Mouse (Mus musculus) stomach, postnatal 0 days (tissue): ENCODE results near the gene Rgp1. TPM values are rescaled to one million over a fixed set of nuclear protein-coding genes. Genes with fewer than 3 reads are reported as not detected.

ENCODE experiments used
- ATAC-seq: fragments of 200-750 bp; cut with Nextera tagmentation; 2 replicates; pipeline ENCODE4 v1.8.0; 2017; ENCODE audit not compliant: low FRiP score, low TSS enrichment
- DNase-seq: peaks from one replicate; pipeline ENCODE4 v3.0.0-alpha.2; 2016; ENCODE audit warnings: low spot score
- H3K27ac ChIP-seq: fragments of 300-500 bp; sonication (generic); replicated peaks from 2 replicates; pipeline ENCODE4 v1.5.1; 2014; ENCODE audit warnings: mild to moderate bottlenecking, control low read depth
- H3K27me3 ChIP-seq: fragments of 300-500 bp; sonication (generic); 2 replicates; pipeline ENCODE4 v1.6.1; 2014; ENCODE audit warnings: low read length; ENCODE audit not compliant: control insufficient read depth, insufficient read depth
- H3K36me3 ChIP-seq: fragments of 300-500 bp; sonication (generic); 2 replicates; pipeline ENCODE4 v1.6.1; 2014; ENCODE audit warnings: low read length, mixed read lengths; ENCODE audit not compliant: control insufficient read depth, insufficient read depth
- H3K4me1 ChIP-seq: fragments of 300-500 bp; sonication (generic); replicated peaks from 2 replicates; pipeline ENCODE4 v1.6.1; 2014; ENCODE audit warnings: antibody characterized with exemption; ENCODE audit not compliant: control insufficient read depth, insufficient read depth
- H3K4me2 ChIP-seq: fragments of 300-500 bp; sonication (generic); replicated peaks from 2 replicates; pipeline ENCODE4 v1.6.1; 2014; ENCODE audit warnings: low read depth, mild to moderate bottlenecking, control low read depth, moderate library complexity
- H3K4me3 ChIP-seq: fragments of 300-500 bp; sonication (generic); 2 replicates; pipeline ENCODE4 v1.5.1; 2014; ENCODE audit warnings: low read depth, low read length, control low read depth
- H3K9ac ChIP-seq: fragments of 300-500 bp; sonication (generic); 2 replicates; pipeline ENCODE4 v1.6.1; 2014; ENCODE audit warnings: mild to moderate bottlenecking, low read length, control low read depth, mixed read lengths
- H3K9me3 ChIP-seq: fragments of 300-500 bp; sonication (generic); 2 replicates; pipeline ENCODE4 v1.6.1; 2016; ENCODE audit warnings: low read length; ENCODE audit not compliant: control insufficient read depth
- CTCF ChIP-seq: IDR thresholded peaks from 2 replicates; pipeline ENCODE4 v1.5.1; 2016; ENCODE audit warnings: antibody characterized with exemption, low read depth, mild to moderate bottlenecking, moderate library complexity
- EP300 ChIP-seq: optimal IDR thresholded peaks from 2 replicates; pipeline ENCODE3; 2016; ENCODE audit warnings: antibody characterized with exemption
- WGBS: fragments of 180-500 bp; shearing (Covaris S2); extraction: QIAGEN DNeasy Blood & Tissue Kit; methylation state at CpG from one replicate; pipeline ENCODE4 v1.1.7; 2014; 5-methylcytosine and 5-hydroxymethylcytosine counted together
- polyA plus RNA-seq: library from polyadenylated mRNA; unstranded; fragments of >200 nt; fragmentation: Nextera tagmentation; extraction: Ambion mirVana; gene quantifications from 2 replicates; pipeline ENCODE4 v1.2.1, GENCODE M21; 2015

Gene Rgp1
- polyA plus RNA-seq, 1 experiment from 2014 or later = 13.0 TPM

DNA sequence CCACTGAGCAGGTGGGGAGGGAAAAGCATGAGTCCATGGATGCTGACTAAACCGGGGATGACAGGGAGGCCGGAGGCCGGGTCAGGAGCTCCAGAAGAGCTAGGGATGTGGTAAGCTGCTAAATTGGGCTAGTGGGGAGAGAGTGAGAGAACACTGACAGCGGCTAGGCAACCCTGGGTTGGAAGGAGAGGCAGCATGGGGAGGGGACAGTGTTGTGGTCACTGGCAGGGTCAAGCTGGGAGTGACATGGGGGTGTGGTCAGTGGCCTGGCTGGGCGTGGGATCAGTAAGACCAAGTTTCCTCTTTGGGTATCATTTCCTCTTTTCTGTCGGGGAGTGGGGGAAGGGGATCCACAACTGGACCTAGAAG, 18.3 kb upstream of the Rgp1 start:
- WGBS = 25% methylated on average over 6 of the region's 6 CpGs
- no peak for DNase-seq
- H3K27ac ChIP-seq = peak overlapping the region; percentile 100
- H3K27me3 ChIP-seq = no peaks in the 10 kb centered on the region
- ATAC-seq = no peak
- H3K9ac ChIP-seq = peak overlapping the region; percentile 96
- H3K9me3 ChIP-seq = no peaks in the 10 kb centered on the region
- peak overlapping the region; percentile 88 for H3K4me3 ChIP-seq
- H3K4me2 ChIP-seq = peak overlapping the region; percentile 60
- no peak for TF ChIP-seq CTCF
- no peak for TF ChIP-seq EP300
- peaks cover 21% of the 10 kb centered on the region for H3K4me1 ChIP-seq
- H3K36me3 ChIP-seq = peaks cover 12% of the 10 kb centered on the region

DNA sequence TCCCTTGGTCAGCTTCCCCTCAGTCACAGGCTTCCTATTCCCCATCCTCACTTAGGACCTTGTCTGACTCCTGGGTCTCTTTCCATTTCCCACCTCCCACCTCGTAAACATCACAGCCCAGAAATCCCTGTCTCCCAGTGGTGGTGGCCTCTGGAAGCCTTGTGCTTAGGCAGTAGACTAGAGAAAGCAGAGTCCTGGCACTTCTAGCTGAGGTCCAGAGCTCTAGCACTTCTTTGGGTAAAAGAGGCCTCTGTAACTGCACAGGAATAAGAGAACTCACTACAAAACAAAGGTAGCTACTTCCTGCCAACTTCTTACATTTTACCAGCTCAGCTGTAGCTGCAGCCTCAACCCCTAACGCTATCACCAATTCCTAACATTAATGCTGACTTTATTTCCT, 17.5 kb upstream of the Rgp1 start:
- ATAC-seq = no peak
- Histone ChIP-seq H3K4me2 (peak overlapping the region; percentile 60), H3K4me1 (peaks cover 21% of the 10 kb centered on the region), H3K9me3 (no peaks in the 10 kb centered on the region), H3K9ac (peak overlapping the region; percentile 96), H3K36me3 (peaks cover 11% of the 10 kb centered on the region; the same call in 1 of the 2 replicates), H3K27me3 (no peaks in the 10 kb centered on the region), H3K4me3 (peak overlapping the region; percentile 88), H3K27ac (peak overlapping the region; percentile 100)
- TF ChIP-seq EP300 (no peak), CTCF (no peak)
- WGBS = 12% methylated on average over 2 of the region's 2 CpGs
- DNase-seq = no peak

DNA sequence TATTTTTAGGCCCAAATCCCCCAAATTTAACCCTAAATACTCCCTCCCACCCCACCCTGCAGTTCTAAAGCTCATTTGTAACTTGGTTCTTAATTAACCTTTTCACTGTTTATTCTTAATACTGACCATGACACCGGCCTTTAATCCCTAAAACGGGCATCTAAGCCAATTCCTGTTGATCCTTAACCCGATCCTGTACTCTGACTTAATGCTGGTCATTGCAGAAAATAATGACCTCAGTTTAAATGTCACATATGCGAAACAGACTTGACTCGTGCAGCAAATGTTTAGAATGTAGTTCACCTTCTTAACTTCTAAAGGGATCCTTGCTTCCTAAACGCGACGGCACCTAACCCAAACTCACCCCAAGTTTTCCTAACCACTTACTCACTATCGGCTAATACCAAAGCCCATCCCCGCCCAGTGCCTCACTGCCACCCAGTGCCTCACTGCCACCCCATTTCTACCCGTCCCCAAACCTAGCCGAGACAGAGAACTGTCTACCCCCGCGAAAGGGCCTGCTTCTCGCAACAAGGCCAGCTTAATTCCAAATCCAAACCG, 17.0 kb upstream of the Rgp1 start:
- Histone ChIP-seq H3K9me3 (no peaks in the 10 kb centered on the region), H3K4me2 (peak overlapping the region; percentile 60), H3K27ac (peak overlapping the region; percentile 100), H3K4me3 (peak overlapping the region; percentile 88), H3K4me1 (peaks cover 21% of the 10 kb centered on the region), H3K27me3 (no peaks in the 10 kb centered on the region), H3K9ac (peak overlapping the region; percentile 96), H3K36me3 (peaks cover 7% of the 10 kb centered on the region; the same call in 1 of the 2 replicates)
- DNase-seq = no peak
- no peak; the same call in 1 of the 2 replicates for ATAC-seq
- under 1% methylated on average over 16 of the region's 16 CpGs for WGBS
- no peak for TF ChIP-seq CTCF
- no peak for TF ChIP-seq EP300

DNA sequence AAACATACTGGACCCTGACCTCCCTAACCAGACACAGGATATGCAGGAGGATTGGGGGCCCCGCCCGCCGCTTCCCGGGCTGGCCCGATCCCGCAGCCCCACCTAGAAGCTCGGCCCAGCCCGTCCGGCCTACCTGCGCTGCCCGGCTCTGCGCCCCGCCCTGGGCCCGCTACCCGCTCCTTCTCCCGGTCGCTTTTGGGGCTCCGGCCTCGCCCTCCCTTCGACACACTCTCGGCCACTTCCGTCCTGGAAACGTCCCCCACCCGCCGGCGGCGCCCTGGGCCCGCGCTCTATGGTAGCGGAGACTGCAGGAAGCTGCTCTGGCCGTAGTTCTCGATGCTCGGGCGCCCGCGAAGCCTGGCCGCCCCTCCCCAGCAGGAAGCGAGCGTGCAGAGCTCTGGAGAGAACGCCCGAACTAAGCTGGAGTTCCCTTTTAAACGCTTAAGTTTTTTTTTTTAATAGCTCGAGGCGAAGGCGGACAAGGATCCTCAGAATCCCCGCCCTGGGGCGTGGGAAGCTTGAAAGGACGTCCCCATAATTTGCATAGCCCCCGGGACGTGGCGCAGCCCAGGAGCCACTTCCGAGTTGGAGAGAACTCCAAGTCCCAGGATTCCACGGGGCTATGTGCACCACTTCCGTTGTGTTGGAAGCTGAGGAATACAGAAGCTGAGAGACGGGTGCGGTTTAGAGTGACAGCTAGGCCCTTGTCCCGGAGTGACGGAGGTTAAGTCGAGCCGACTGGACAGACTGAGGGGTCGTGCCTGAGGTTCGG, 16.3 kb upstream of the Rgp1 start, which contains the start of the genes Creb3 and Tln1:
Gene Creb3 (plus strand): TSS at position 336 of the 772 bp plus-strand sequence.
Gene Tln1 (minus strand): TSS at position 695 of the 772 bp plus-strand sequence.
- no peaks in the 10 kb centered on the region for H3K9me3 ChIP-seq
- peak; percentile 96 for DNase-seq
- no peak for TF ChIP-seq EP300
- peak; percentile 28 for TF ChIP-seq CTCF
- peaks cover 21% of the 10 kb centered on the region for H3K4me1 ChIP-seq
- peak within 1 kb of the TSS; percentile 88 for H3K4me3 ChIP-seq
- H3K27me3 ChIP-seq = no peaks in the 10 kb centered on the region
- ATAC-seq = peak; percentile 92
- under 1% methylated on average over 59 of the region's 62 CpGs for WGBS
- peaks cover 11% of the 10 kb centered on the region for H3K36me3 ChIP-seq
- H3K9ac ChIP-seq = peak within 1 kb of the TSS; percentile 96
- H3K4me2 ChIP-seq = peak within 1 kb of the TSS; percentile 60
- peak within 1 kb of the TSS; percentile 100 for H3K27ac ChIP-seq

DNA sequence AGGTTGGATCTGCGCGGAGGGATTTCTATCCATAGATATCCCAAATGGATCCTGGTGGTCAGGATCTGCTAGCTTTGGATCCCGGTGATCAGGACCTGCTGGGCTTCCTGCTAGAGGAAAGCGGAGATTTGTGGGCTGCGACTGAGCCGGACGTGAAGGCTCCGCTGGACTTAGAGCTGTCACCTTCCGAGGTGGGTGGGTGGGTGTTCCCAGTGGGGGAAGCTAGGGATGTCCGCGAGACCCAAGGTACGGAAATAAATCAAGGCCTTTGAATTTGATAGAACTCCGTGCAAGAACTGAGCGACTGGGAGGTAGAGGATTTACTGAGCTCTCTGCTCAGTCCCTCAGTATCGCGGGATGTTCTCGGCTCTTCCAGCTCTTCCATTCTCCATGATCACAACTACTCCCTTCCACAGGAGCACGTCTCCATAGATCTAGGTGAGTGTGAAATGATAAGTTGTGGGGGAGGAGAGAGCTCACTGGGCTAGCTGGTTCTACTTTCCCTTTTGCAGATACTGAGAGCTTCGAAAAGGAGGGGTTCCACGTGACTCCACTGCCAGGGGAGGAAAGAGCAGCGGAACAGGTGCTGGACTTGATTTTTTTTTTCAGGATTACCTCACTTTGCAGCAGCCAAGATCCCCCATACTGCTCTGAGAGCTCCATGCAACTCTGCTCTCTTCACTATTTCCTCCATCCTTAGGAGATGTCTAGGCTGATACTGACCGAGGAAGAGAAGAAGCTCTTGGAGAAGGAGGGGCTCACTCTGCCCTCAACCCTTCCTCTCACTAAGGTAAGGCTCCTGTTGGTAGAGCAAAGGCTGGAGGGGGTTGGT, 15.5 kb upstream of the Rgp1 start:
- H3K27me3 ChIP-seq = no peaks in the 10 kb centered on the region
- H3K9me3 ChIP-seq = no peaks in the 10 kb centered on the region
- H3K36me3 ChIP-seq = peaks cover 17% of the 10 kb centered on the region
- 0 out of 2 replicates have a peak, but pooled peaks have one; percentile 1 for ATAC-seq
- H3K4me2 ChIP-seq = peak overlapping the region; percentile 60
- DNase-seq = peak; percentile 42
- peaks cover 20% of the 10 kb centered on the region for H3K4me1 ChIP-seq
- peak overlapping the region; percentile 100 for H3K27ac ChIP-seq
- 6% methylated on average over 22 of the region's 22 CpGs for WGBS
- TF ChIP-seq EP300 = no peak
- TF ChIP-seq CTCF = no peak
- peak overlapping the region; percentile 96 for H3K9ac ChIP-seq
- H3K4me3 ChIP-seq = peak overlapping the region; percentile 88
